Mouse (Mus musculus) heart, postnatal 0 days (tissue): ENCODE data around the gene Tigit. TPM values are rescaled to one million over a fixed set of nuclear protein-coding genes. Genes with fewer than 3 reads are reported as not detected.

Experiments used
- ATAC-seq: fragments of 200-750 bp; cut with Nextera tagmentation; 2 replicates; pipeline ENCODE4 v1.8.0; 2017; ENCODE audit warnings: low read depth, moderate number of reproducible peaks, moderate library complexity; ENCODE audit not compliant: insufficient read depth
- DNase-seq: peaks from one replicate; pipeline ENCODE4 v3.0.0-alpha.2; 2016; ENCODE audit warnings: low spot score
- H3K27ac ChIP-seq: fragments of 300-500 bp; sonication (generic); 2 replicates; pipeline ENCODE4 v1.5.1; 2014; ENCODE audit warnings: low read depth, mild to moderate bottlenecking
- H3K27me3 ChIP-seq: fragments of 300-500 bp; sonication (generic); 2 replicates; pipeline ENCODE4 v1.6.1; 2014; ENCODE audit warnings: low read length, mixed read lengths; ENCODE audit not compliant: control insufficient read depth, insufficient read depth
- H3K36me3 ChIP-seq: fragments of 300-500 bp; sonication (generic); replicated peaks from 2 replicates; pipeline ENCODE4 v1.6.1; 2014; ENCODE audit warnings: low read length, mixed read lengths; ENCODE audit not compliant: control insufficient read depth, insufficient read depth
- H3K4me1 ChIP-seq: fragments of 300-500 bp; sonication (generic); 2 replicates; pipeline ENCODE4 v1.6.1; 2014; ENCODE audit warnings: antibody characterized with exemption; ENCODE audit not compliant: control insufficient read depth, insufficient read depth
- H3K4me2 ChIP-seq: fragments of 300-500 bp; sonication (generic); 2 replicates; pipeline ENCODE4 v1.6.1; 2014; ENCODE audit warnings: low read depth, mild to moderate bottlenecking, low read length, moderate library complexity
- H3K4me3 ChIP-seq: fragments of 300-500 bp; sonication (generic); 2 replicates; pipeline ENCODE4 v1.5.1; 2014; ENCODE audit warnings: low read depth, low read length
- H3K9ac ChIP-seq: fragments of 300-500 bp; sonication (generic); replicated peaks from 2 replicates; pipeline ENCODE4 v1.6.1; 2014; ENCODE audit warnings: low read depth, low read length, mixed read lengths
- H3K9me3 ChIP-seq: fragments of 300-500 bp; sonication (generic); replicated peaks from 2 replicates; pipeline ENCODE4 v1.6.1; 2016; ENCODE audit warnings: low read length; ENCODE audit not compliant: control insufficient read depth
- CTCF ChIP-seq: IDR thresholded peaks from 2 replicates; pipeline ENCODE4 v1.5.1; 2016; ENCODE audit warnings: antibody characterized with exemption, control low read depth, low read depth
- EP300 ChIP-seq: IDR thresholded peaks from 2 replicates; pipeline ENCODE4 v1.6.1; 2016; ENCODE audit warnings: antibody characterized with exemption, low read depth
- WGBS: fragments of 180-500 bp; shearing (Covaris S2); extraction: QIAGEN DNeasy Blood & Tissue Kit; methylation state at CpG from one replicate; pipeline ENCODE4 v1.1.7; 2014; 5-methylcytosine and 5-hydroxymethylcytosine counted together
- polyA plus RNA-seq: library from polyadenylated mRNA; unstranded; fragments of >200 nt; fragmentation: Nextera tagmentation; extraction: Ambion mirVana; gene quantifications from 2 replicates; pipeline ENCODE4 v1.2.1, GENCODE M21; 2015
- total RNA-seq: library from RNA; depleted of rRNA; stranded (reverse); fragments of >200 nt; gene quantifications from 2 replicates; pipeline ENCODE4 v1.2.3, GENCODE M21; 2014; ENCODE audit warnings: low replicate concordance

Gene Tigit
- total and polyA plus RNA-seq, 2 experiments from 2014 or later: not detected

- Histone ChIP-seq H3K4me3 (no peak overlapping the region), H3K4me1 (no peaks in the 10 kb centered on the region), H3K4me2 (peak overlapping the region; percentile 20; the same call in 1 of the 2 replicates), H3K9me3 (no peaks in the 10 kb centered on the region), H3K27me3 (no peaks in the 10 kb centered on the region), H3K27ac (no peak overlapping the region; the same call in 1 of the 2 replicates), H3K36me3 (peaks cover 17% of the 10 kb centered on the region), H3K9ac (no peak overlapping the region)
- WGBS: 59% methylated on average over 21 of the region's 21 CpGs
- ATAC-seq (peak; percentile 27; the same call in 1 of the 2 replicates), DNase-seq (no peak)
- TF ChIP-seq CTCF: no peak
- TF ChIP-seq EP300: no peak
Observed at GRCm38 (mm10) chr16:43638406-43639049, 25.4 kb downstream of the Tigit start.

DNA sequence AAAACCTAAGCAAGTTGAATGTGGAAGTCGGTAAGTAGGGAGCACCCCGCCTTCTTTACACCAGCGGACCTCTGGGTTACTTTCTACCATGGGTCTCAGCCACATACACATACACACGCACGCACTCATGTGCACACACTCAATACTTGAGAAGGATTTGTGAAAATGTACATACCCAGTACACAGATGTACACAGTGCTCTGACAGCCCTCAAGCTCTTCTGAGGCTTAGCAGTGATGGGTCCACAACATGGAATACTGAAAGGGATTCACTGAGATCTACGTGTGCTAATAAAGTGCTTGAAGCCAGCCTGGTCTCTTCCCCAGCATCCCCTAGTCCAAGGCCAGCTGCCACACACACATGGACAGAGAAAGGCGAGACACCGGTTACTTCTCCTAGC lies 26.7 kb downstream of the Tigit start:
- DNase-seq (no peak), ATAC-seq (no peak)
- TF ChIP-seq EP300 (no peak), CTCF (no peak)
- Histone ChIP-seq H3K9me3 (no peaks in the 10 kb centered on the region), H3K36me3 (peaks cover 17% of the 10 kb centered on the region), H3K4me2 (no peak overlapping the region), H3K27me3 (no peaks in the 10 kb centered on the region), H3K4me1 (no peaks in the 10 kb centered on the region), H3K9ac (no peak overlapping the region), H3K4me3 (no peak overlapping the region), H3K27ac (no peak overlapping the region)
- 94% methylated on average over 8 of the region's 8 CpGs for WGBS

GRCm38 (mm10) chr16:43634037-43634436 lies 29.9 kb downstream of the Tigit start:
- H3K4me2 ChIP-seq: no peak overlapping the region
- DNase-seq (no peak), ATAC-seq (no peak)
- H3K27me3 ChIP-seq: no peaks in the 10 kb centered on the region
- no peaks in the 10 kb centered on the region for H3K4me1 ChIP-seq
- no peak for TF ChIP-seq CTCF
- TF ChIP-seq EP300: no peak
- H3K36me3 ChIP-seq: peaks cover 14% of the 10 kb centered on the region
- H3K4me3 ChIP-seq: no peak overlapping the region
- no peak overlapping the region for H3K9ac ChIP-seq
- H3K27ac ChIP-seq: no peak overlapping the region
- H3K9me3 ChIP-seq: no peaks in the 10 kb centered on the region
- 95% methylated on average over 7 of the region's 7 CpGs for WGBS

DNA sequence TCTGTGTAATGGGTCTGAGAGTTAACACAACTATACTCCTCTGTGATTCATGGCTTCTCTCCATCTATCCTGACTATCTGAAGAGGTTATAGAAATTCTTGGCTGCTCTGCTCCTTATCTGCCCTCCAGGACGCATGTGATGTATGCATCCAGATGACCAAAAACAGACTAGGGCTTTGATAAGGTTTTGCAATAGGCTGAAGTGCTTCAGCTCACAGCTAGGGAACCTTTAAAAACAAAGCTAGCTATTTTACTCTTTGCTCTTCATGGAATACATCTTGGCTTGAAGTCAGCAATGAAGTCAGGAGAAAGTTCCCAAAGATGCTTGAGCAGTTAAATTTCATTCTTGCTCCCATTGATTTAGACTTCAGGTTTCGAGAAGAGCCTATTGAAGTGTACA lies 32.2 kb downstream of the Tigit start:
- ATAC-seq (no peak), DNase-seq (no peak)
- H3K9ac ChIP-seq: no peak overlapping the region
- WGBS: 48% methylated on average over 2 of the region's 2 CpGs
- no peaks in the 10 kb centered on the region for H3K4me1 ChIP-seq
- no peak overlapping the region for H3K4me2 ChIP-seq
- no peak overlapping the region for H3K4me3 ChIP-seq
- H3K9me3 ChIP-seq: no peaks in the 10 kb centered on the region
- TF ChIP-seq CTCF: no peak
- TF ChIP-seq EP300: no peak
- no peak overlapping the region for H3K27ac ChIP-seq
- peaks cover 22% of the 10 kb centered on the region for H3K36me3 ChIP-seq
- no peaks in the 10 kb centered on the region for H3K27me3 ChIP-seq

DNA sequence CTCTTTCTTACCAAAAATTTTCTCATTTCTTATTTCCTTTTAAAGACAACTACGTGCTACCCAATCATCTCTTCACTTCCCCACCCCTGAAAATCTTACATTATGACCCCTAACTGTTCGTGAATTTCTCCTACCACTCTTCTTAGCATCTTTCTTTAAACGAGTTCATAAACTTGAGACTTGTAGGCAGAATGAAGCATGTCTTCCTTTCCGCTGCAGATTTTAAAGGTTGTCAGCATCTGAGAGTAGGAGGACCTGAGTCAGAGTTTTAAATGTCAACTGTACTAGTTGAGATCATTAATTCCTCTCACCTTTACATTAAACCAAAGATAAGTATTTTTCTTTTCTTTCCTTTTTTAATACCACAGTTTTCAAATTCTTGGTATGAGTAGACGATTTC lies 35.3 kb downstream of the Tigit start:
- Histone ChIP-seq H3K9ac (no peak overlapping the region), H3K27ac (no peak overlapping the region), H3K36me3 (peaks cover 18% of the 10 kb centered on the region), H3K27me3 (no peaks in the 10 kb centered on the region), H3K4me2 (no peak overlapping the region), H3K4me3 (no peak overlapping the region), H3K4me1 (peaks cover 5% of the 10 kb centered on the region), H3K9me3 (no peaks in the 10 kb centered on the region)
- ATAC-seq (no peak), DNase-seq (no peak)
- TF ChIP-seq CTCF (no peak), EP300 (no peak)
- 89% methylated on average over 5 of the region's 5 CpGs for WGBS

DNA sequence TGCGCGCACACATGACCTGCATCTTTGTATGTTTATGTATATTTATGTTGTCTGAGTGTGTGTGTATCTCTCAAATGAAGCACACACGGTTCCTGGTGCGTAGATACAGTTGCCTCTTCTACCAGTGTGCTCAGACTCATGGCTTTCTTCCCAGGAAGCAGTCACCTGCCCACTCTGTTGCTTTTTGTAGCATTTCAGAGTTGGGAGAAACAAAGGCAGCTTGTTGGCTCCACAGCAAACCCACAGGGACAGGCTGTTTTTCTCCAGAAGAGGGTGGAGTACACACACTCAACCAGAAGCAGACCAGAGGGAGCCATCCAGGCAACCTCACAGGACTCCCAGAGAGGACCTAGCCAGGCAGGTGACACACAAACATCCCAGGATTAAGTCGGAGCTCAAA lies 38.0 kb downstream of the Tigit start:
- ATAC-seq (no peak), DNase-seq (no peak)
- no peak overlapping the region for H3K4me2 ChIP-seq
- H3K4me3 ChIP-seq: no peak overlapping the region
- no peak overlapping the region for H3K9ac ChIP-seq
- H3K9me3 ChIP-seq: no peaks in the 10 kb centered on the region
- 0 out of 2 replicates have a peak overlapping the region, but pooled peaks have one; percentile 25 for H3K27ac ChIP-seq
- TF ChIP-seq CTCF: no peak
- TF ChIP-seq EP300: no peak
- 87% methylated on average over 5 of the region's 5 CpGs for WGBS
- peaks cover 5% of the 10 kb centered on the region for H3K4me1 ChIP-seq
- H3K36me3 ChIP-seq: peaks cover 17% of the 10 kb centered on the region
- H3K27me3 ChIP-seq: no peaks in the 10 kb centered on the region
